Mouse (Mus musculus) neural tube, embryonic 14.5 days (tissue): Measurements from ENCODE around the gene Zbtb34. TPM values are rescaled to one million over a fixed set of nuclear protein-coding genes. Genes with fewer than 3 reads are reported as not detected.
A peak's percentile ranks its signal among the peaks of the same experiment; 100 is the strongest.

ENCODE experiments used
- ATAC-seq: fragments of 200-750 bp; cut with Nextera tagmentation; 2 replicates; pipeline ENCODE4 v1.8.0; 2017; ENCODE audit warnings: low read depth, mild to moderate bottlenecking, moderate TSS enrichment, moderate library complexity
- H3K27ac ChIP-seq: fragments of 300-500 bp; sonication (generic); 2 replicates; pipeline ENCODE4 v1.5.1; 2014; ENCODE audit warnings: low read depth, mild to moderate bottlenecking, control low read depth, low read length, moderate library complexity, mixed read lengths
- H3K27me3 ChIP-seq: fragments of 300-500 bp; sonication (generic); 2 replicates; pipeline ENCODE4 v1.6.1; 2014; ENCODE audit warnings: low read length; ENCODE audit not compliant: control insufficient read depth, insufficient read depth
- H3K36me3 ChIP-seq: fragments of 300-500 bp; sonication (generic); 2 replicates; pipeline ENCODE4 v1.6.1; 2014; ENCODE audit warnings: low read length, mixed read lengths; ENCODE audit not compliant: control insufficient read depth, insufficient read depth
- H3K4me1 ChIP-seq: fragments of 300-500 bp; sonication (generic); 2 replicates; pipeline ENCODE4 v1.6.1; 2014; ENCODE audit warnings: low read length; ENCODE audit not compliant: control insufficient read depth, insufficient read depth
- H3K4me2 ChIP-seq: fragments of 300-500 bp; sonication (generic); 2 replicates; pipeline ENCODE4 v1.6.1; 2014; ENCODE audit warnings: mild to moderate bottlenecking, low read depth, low read length, control low read depth
- H3K4me3 ChIP-seq: fragments of 300-500 bp; sonication (generic); 2 replicates; pipeline ENCODE4 v1.5.1; 2014; ENCODE audit warnings: low read depth, low read length, control low read depth, mixed read lengths
- H3K9ac ChIP-seq: fragments of 300-500 bp; sonication (generic); replicated peaks from 2 replicates; pipeline ENCODE4 v1.6.1; 2014; ENCODE audit warnings: low read depth, mild to moderate bottlenecking, control low read depth, low read length, mixed read lengths
- H3K9me3 ChIP-seq: fragments of 300-500 bp; sonication (generic); 2 replicates; pipeline ENCODE4 v1.6.1; 2016; ENCODE audit warnings: low read length; ENCODE audit not compliant: control insufficient read depth
- WGBS: fragments of 180-500 bp; shearing (Covaris S2); extraction: QIAGEN DNeasy Blood & Tissue Kit; methylation state at CpG from one replicate; pipeline ENCODE4 v1.1.7; 2014; 5-methylcytosine and 5-hydroxymethylcytosine counted together
- polyA plus RNA-seq: library from polyadenylated mRNA; unstranded; fragments of >200 nt; fragmentation: Nextera tagmentation; extraction: Ambion mirVana; gene quantifications from 2 replicates; pipeline ENCODE4 v1.2.1, GENCODE M21; 2014

Gene Zbtb34
- polyA plus RNA-seq, 1 experiment from 2014 or later = 9.6 TPM

DNA sequence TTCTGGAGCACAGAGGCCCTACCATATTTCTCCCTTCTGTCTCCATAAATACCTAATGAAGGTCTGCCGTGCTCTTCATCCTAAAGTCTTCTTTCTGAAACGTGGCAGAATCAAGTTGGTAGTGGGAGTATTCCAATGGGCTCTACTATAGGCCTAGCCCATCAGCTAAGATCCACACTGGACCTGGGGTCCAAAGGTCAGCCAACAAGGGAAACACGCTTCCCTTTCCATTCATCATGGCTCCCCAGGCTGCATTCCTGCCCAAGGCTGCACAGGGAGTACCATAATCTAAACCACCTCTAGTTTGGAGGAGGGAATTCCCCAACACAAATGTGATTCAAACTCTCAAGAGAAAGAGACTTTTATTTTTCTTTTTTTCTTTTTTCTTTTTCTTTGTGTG, 61.7 kb downstream of the Zbtb34 start:
- 66% methylated on average over 3 of the region's 3 CpGs for WGBS
- no peak overlapping the region for H3K27ac ChIP-seq
- no peak for ATAC-seq
- no peak overlapping the region for H3K4me2 ChIP-seq
- no peak overlapping the region for H3K4me3 ChIP-seq
- no peaks in the 10 kb centered on the region for H3K27me3 ChIP-seq
- H3K36me3 ChIP-seq = no peaks in the 10 kb centered on the region
- H3K9me3 ChIP-seq = no peaks in the 10 kb centered on the region
- H3K4me1 ChIP-seq = peaks cover 19% of the 10 kb centered on the region; the same call in 1 of the 2 replicates
- no peak overlapping the region for H3K9ac ChIP-seq

DNA sequence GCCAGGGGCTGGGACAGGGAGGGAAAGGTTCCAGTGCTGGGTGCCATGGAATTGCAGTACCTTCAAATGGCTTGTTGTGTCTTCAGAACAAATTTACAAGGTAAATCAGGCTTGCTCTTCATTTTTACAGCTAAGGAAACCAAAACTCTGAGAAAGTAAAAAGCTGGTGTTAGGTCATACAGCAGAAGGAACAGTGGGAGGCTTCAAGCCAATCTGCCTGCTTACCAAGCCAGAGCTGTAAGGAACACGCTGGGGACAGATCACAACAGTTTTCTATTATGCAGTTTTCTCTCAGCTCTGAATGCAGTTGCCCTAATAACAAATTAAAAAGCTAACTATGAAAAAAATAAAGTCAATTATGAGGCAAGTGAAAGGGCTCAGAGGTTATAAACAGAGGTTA, 62.6 kb downstream of the Zbtb34 start:
- Histone ChIP-seq H3K27me3 (no peaks in the 10 kb centered on the region), H3K36me3 (no peaks in the 10 kb centered on the region), H3K9me3 (no peaks in the 10 kb centered on the region), H3K9ac (no peak overlapping the region), H3K27ac (no peak overlapping the region), H3K4me3 (no peak overlapping the region), H3K4me1 (peaks cover 19% of the 10 kb centered on the region; the same call in 1 of the 2 replicates), H3K4me2 (no peak overlapping the region)
- no peak for ATAC-seq
- WGBS = 83% methylated on average over 1 of the region's 1 CpGs

DNA sequence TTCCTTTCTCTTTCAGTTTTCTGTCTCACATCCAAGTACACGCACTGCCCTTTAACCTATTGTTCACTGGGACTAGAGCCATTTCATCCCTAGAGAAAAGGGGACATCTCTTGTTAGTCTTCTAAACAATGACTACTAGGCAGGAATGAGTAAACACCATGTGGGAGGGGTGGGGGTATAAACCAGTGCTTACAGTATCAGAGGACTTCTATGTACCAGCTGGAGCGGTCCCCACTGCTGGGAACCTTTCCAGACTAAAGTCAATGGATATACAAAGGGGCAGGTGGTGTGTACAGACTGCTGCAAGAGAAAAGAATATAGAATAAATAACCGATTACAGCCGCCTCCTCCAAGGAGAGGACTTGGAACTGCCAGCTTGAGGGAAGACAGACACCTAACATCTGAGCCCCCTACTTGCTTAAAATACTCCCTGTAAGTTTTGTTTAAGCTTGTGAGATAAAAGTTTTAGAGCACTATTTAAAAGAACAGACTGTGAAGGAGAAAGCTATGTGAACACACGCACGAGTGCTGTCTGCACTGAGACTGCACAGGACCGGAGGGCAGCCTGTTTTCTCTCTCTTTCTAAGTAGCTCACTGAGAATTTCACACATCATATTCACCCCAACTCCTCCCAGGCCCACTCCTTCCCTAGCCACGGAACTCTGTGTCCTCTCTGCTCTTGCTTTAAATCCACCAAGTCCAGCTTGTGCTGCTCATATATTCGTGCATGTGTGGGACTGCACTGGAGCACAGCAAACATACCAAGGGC, 65.2 kb downstream of the Zbtb34 start:
- Histone ChIP-seq H3K4me3 (no peak overlapping the region), H3K4me2 (no peak overlapping the region), H3K4me1 (peaks cover 22% of the 10 kb centered on the region; the same call in 1 of the 2 replicates), H3K27me3 (no peaks in the 10 kb centered on the region), H3K27ac (peak overlapping the region; percentile 60; the same call in 1 of the 2 replicates), H3K36me3 (no peaks in the 10 kb centered on the region), H3K9ac (no peak overlapping the region), H3K9me3 (no peaks in the 10 kb centered on the region)
- WGBS = 51% methylated on average over 9 of the region's 9 CpGs
- peak; percentile 68; the same call in 1 of the 2 replicates for ATAC-seq

DNA sequence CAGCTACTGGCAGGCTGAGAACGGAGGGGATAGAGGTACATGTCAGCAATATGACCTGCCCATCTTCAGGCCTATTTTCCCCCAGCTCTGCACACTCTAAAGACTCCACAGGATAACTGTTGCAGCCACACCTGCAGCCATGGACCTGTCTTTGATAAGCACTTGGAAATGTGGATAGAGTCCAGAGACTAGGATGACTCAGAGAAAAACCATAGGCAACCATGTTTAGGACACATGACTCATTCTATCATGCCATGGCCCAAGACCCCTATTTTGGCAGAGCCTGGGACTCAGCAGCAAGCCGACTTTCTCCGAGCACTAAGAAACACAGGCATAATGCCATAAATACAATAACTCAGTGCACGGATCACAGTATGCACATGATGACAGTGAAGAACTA, 66.5 kb downstream of the Zbtb34 start:
- no peaks in the 10 kb centered on the region for H3K27me3 ChIP-seq
- no peak for ATAC-seq
- 92% methylated on average over 4 of the region's 4 CpGs for WGBS
- no peak overlapping the region for H3K4me3 ChIP-seq
- no peak overlapping the region for H3K9ac ChIP-seq
- H3K4me1 ChIP-seq = peaks cover 18% of the 10 kb centered on the region; the same call in 1 of the 2 replicates
- no peaks in the 10 kb centered on the region for H3K36me3 ChIP-seq
- no peaks in the 10 kb centered on the region for H3K9me3 ChIP-seq
- no peak overlapping the region for H3K4me2 ChIP-seq
- no peak overlapping the region for H3K27ac ChIP-seq

DNA sequence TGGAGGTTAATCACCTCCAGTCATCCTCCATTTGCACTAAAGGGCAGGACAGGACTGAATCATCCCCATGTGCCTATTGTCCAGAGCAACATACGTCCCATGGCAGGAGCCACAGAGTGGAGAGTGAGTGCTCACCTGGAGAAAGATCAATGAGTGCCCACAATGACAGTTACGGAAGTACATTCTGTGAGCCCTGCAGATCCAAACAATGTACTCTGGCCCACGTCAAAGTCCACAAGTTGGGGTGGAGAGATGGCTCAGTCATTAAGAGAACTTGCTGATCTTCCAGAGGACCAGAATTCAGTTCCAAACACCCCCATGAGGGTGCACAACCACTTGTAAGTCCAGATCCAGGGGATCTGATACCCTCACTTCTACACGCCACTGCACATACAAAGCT, 67.2 kb downstream of the Zbtb34 start:
- Histone ChIP-seq H3K4me1 (peaks cover 18% of the 10 kb centered on the region; the same call in 1 of the 2 replicates), H3K27me3 (no peaks in the 10 kb centered on the region), H3K9ac (no peak overlapping the region), H3K36me3 (no peaks in the 10 kb centered on the region), H3K27ac (no peak overlapping the region), H3K4me3 (no peak overlapping the region), H3K9me3 (no peaks in the 10 kb centered on the region), H3K4me2 (no peak overlapping the region)
- 91% methylated on average over 4 of the region's 4 CpGs for WGBS
- no peak for ATAC-seq

DNA sequence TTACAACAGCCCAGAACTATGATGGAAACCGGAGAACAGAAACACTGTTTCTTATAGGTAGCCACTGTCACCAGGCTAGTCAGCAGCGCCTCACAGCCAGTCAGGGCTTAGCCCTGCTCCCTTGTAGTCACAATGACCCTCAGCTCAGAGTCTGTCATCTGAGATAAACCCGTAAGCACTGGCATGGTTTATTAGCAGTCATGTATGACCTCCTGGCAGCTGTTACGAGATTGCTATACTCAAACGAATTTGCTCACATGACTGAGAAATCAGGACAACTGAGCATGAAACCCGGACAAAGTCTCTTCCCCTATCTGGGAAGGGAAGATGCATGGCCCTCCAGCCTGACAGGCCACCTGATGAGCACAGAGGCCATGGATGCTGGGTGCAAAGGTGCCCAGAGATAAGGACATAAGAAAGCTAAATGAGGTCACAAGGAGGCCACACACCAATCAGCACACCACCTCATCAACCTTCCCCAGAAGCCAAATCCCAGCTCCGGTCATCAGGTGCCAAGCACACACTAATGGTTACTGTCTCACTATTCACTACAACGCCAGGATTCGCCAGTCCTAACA, 69.9 kb downstream of the Zbtb34 start:
- no peaks in the 10 kb centered on the region for H3K36me3 ChIP-seq
- no peak overlapping the region for H3K4me3 ChIP-seq
- no peak overlapping the region for H3K9ac ChIP-seq
- no peaks in the 10 kb centered on the region for H3K9me3 ChIP-seq
- 76% methylated on average over 9 of the region's 9 CpGs for WGBS
- no peak for ATAC-seq
- no peak overlapping the region for H3K27ac ChIP-seq
- H3K4me1 ChIP-seq = peaks cover 14% of the 10 kb centered on the region; the same call in 1 of the 2 replicates
- no peaks in the 10 kb centered on the region for H3K27me3 ChIP-seq
- H3K4me2 ChIP-seq = no peak overlapping the region

DNA sequence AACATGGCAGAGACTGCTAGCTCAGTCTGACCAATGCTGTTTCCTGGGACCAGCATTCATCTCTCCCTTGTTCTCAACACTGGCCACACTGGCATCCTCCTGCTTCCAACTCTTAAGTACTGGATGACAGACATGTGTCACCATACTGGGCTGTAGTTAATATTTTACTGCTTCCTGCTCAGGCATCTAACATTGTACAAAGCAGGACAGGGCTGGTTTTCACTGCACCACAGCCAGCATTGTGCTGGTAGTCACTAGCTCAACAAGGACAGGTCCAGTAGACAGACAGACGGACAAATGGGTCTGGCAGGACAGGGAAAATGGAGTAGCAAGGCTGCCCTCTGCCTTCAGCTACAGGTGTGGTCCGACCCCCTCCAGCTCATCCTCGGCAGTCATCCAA, 70.6 kb downstream of the Zbtb34 start:
- no peak overlapping the region for H3K27ac ChIP-seq
- WGBS = 76% methylated on average over 3 of the region's 3 CpGs
- no peaks in the 10 kb centered on the region for H3K27me3 ChIP-seq
- ATAC-seq = no peak
- no peaks in the 10 kb centered on the region for H3K36me3 ChIP-seq
- H3K9me3 ChIP-seq = no peaks in the 10 kb centered on the region
- no peak overlapping the region for H3K4me2 ChIP-seq
- peaks cover 8% of the 10 kb centered on the region; the same call in 1 of the 2 replicates for H3K4me1 ChIP-seq
- no peak overlapping the region for H3K9ac ChIP-seq
- H3K4me3 ChIP-seq = no peak overlapping the region

DNA sequence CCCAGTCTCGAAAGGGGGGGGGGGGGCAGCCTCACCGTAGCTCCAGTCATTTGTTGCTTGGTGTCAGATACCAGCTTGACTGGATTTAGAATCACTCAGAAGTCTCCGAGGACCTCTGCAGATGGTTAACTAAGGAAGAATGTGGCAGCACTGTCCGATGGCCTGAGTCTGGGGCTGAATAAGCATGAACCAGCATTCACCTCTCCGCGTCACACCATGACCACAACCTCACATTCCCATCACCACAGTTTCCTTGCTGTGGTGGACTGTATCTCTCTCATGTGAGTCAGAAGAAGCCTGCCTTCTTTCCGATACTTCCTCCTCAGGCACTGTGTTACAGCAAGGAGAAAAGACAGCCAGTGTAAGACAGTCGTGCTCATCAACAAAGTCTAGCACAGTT, 71.9 kb downstream of the Zbtb34 start:
- Histone ChIP-seq H3K27ac (no peak overlapping the region), H3K36me3 (no peaks in the 10 kb centered on the region), H3K9ac (no peak overlapping the region), H3K4me1 (peaks cover 9% of the 10 kb centered on the region; the same call in 1 of the 2 replicates), H3K4me3 (no peak overlapping the region), H3K4me2 (no peak overlapping the region), H3K27me3 (no peaks in the 10 kb centered on the region), H3K9me3 (no peaks in the 10 kb centered on the region)
- whole genome bisulfite sequencing = 87% methylated on average over 8 of the region's 8 CpGs
- ATAC-seq = no peak

DNA sequence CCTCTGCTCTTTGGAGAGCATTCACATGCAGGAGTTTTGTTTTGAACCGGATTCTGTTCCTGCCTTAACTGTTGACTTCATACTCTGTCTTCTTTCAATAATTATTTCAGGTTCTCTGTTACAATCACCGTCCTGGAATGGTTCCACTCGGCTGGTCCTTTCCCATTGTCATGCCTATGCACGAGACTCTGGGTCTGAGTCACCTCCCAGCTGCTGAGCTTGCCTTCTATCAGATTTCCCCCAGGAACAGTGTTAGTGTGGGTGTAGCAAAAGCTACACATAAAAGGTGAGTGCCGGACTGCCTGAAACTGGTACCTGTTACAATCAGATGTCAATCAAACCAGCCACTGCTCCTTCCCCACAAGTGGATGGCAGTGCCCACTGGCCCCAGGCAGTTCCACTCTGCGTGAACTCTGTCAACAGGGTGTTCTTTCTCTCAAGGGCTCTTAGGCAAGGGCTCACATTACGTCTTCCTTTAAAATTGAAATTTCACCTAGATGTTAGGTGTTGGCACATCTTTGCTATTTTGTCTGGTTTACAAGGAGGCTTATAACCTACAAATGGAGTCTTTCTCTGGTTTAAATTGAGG, 73.8 kb downstream of the Zbtb34 start:
- Histone ChIP-seq H3K27ac (no peak overlapping the region), H3K4me3 (no peak overlapping the region), H3K36me3 (no peaks in the 10 kb centered on the region), H3K4me1 (peaks cover 9% of the 10 kb centered on the region; the same call in 1 of the 2 replicates), H3K9ac (no peak overlapping the region), H3K9me3 (no peaks in the 10 kb centered on the region), H3K27me3 (no peaks in the 10 kb centered on the region), H3K4me2 (no peak overlapping the region)
- ATAC-seq = no peak
- WGBS = 81% methylated on average over 7 of the region's 7 CpGs
